Mouse (Mus musculus) heart, adult 2 months (tissue): ENCODE data around the gene Lamb3.

ENCODE experiments used
- CTCF ChIP-seq: fragments of 200-600 bp; IDR thresholded peaks from 2 replicates; pipeline ENCODE4 v1.8.1; 2022; ENCODE audit warnings: antibody characterized with exemption, mild to moderate bottlenecking, moderate library complexity
- POLR2A ChIP-seq: fragments of 200-500 bp; IDR thresholded peaks from 2 replicates; pipeline ENCODE4 v1.6.1; 2011; ENCODE audit warnings: mild to moderate bottlenecking, low read depth, low read length, control low read depth; ENCODE audit not compliant: insufficient read depth

GRCm38 (mm10) chr1:193229570-193229969, 22.1 kb downstream of the Lamb3 start:
- TF ChIP-seq POLR2A = no peak
- no peak for TF ChIP-seq CTCF
